Mouse (Mus musculus): ENCODE measurements around the gene Nek6. TPM values are rescaled to one million over a fixed set of nuclear protein-coding genes. Genes with fewer than 3 reads are reported as not detected.

Nek6 gene
- total RNA-seq, 2 experiments from 2014 or later = 26.2 to 29.8 TPM

DNA sequence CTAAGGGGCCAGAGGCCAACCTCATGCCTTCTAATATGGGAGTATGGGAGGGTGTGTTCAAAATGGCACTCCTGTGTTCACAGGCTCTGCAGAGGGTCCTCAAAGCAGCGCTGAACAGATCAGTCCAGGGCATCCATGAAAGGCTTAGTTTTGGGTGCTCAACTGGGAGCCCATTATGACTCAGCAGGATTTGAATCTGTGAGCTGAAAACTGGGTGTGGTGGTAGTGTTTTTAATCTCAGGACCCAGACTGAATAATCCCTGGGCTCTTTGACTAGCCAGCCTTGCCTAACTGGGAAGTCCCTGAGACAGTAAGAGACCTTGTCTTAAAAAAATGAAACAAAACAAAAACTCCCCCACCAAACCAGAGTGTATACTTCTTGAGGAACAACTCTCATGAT is 4.3 kb upstream of the Nek6 start:
- DNase-seq (ENCODE audit: low spot score in 2 of 2) = no peak

DNA sequence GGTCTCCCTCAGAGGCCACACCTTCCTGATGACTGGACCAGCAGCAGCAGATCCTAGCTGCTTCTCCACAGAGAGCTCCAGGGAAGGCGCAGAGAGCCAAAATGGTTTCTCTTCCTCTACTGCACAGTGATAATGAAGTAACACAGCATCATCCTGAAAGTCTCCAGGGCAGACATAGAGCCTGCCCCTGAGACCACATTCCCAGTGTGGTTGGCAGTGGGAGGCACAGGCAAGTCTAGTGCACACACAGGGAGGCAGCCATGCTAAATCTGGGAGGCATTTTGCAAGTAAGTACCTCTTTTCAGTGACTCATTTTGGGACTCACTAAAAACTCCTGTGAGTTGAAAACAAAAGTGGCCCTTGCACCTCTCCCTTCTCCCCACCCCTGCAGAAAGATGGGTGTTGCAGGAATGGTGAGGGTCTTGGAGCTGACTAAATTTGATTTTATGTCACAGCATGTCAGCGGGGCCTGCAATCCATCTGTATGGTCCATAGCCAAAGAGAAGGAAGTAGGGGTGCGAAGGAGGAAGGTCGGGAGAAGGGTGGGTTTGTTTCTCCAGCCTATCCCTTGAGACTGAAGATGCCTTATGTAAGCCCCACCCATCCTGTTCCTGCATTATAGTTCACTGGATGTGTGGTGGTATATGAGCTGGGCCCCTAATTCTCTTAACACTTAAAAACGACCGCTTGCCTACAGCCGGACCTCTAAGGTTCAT is 2.3 kb upstream of the Nek6 start:
- DNase-seq (ENCODE audit: low spot score in 2 of 2) = no peak

DNA sequence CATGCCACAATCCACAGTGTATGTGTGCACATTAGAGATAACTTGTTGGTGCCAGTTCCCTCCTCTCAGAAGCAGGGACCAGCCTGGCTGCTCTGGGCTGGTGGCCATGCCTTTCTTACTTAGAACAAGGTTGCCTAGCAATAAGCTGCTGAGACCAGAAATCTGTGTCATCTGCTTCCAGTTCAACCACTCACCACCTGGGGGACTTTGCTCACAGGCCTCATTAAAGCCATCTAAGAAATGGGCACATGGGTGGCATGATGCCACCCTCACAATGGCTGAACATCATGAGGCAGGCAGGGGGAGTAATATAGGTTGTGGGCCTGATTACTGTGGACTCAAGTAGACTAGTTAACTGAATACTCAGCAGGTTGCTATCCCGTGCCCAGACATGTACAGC is 1.3 kb upstream of the Nek6 start:
- no peak for DNase-seq (ENCODE audit: low spot score in 2 of 2)

DNA sequence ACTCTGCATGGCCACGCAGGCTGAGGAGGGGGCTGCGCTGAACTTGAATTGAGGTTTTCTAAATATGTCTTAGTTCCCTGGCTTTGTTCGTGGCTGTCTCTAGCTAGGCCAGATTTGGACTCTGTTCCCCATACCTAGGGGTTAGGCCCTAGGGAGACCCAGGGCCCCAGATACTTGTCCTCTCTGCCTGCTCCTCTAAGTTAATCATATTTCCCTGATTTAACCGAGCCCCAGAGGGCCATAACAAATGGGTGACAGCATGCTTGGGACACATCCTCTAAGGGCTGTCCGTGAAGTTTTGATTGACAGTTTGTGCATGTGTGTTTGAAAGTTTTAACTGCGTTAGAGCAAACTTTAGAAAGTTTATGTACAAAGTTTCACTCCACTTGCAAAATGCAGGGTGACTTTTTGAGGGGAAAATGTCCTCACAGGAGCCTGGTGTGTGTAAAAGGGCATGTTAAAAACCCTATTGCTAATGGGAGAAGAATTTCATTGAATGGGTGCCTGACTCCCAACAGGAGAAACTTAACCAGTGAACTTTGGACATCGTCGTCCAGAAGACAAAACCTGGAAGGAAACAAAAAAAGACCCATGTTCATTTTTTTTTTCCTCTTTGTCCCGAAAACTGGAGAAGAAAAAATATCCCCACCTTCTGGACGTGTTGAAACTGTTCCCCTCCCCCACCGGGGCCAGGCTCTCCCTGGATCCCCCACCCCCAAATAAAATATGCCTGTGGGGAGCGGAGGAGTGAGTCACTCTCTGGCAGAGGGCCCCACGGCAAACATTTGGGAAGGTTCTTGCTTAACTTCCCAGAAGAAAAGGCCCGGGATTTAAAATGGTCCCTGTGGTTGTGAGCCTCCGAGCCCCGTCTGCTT is 1.1 kb downstream of the Nek6 start:
- no peak for DNase-seq (ENCODE audit: low spot score in 2 of 2)

DNA sequence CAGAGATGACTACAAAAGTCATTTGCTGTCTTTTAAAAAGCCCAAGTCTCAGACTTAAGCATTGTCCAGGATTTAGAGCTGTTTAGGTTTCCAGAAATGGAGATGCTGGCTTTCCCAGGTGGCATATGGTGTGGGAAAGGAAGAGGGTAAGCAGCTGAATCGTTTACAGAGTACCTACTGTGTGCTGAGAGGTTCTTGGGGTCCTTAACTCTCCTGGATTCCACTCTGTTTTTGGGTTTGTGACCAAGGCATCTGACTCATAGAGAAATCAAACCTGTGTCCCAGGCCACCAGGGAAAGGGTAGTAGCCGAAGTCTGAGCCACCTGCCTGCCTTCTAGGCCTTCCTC is 1.7 kb downstream of the Nek6 start:
- DNase-seq (ENCODE audit: low spot score in 2 of 2) = no peak

DNA sequence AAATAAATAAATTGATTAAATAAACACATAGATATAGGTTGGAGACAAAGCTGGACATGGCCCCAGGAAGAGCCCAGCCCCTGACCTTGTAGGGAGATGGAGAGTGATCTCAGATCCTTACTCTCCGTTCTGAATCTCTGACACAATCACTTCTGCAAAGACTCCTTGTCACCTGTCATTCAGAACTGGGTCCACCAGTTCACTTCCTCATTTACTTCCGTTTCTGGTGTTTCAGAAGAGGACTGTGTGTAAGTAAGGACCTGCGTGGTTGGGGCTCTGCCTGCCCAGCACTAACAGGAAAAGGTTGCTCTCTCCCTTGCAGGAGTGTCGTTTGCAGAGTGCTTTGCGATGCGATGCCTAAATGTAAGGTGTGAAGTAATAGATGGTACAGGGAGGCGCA is 3.0 kb downstream of the Nek6 start:
- no peak for DNase-seq (ENCODE audit: low spot score in 2 of 2)

DNA sequence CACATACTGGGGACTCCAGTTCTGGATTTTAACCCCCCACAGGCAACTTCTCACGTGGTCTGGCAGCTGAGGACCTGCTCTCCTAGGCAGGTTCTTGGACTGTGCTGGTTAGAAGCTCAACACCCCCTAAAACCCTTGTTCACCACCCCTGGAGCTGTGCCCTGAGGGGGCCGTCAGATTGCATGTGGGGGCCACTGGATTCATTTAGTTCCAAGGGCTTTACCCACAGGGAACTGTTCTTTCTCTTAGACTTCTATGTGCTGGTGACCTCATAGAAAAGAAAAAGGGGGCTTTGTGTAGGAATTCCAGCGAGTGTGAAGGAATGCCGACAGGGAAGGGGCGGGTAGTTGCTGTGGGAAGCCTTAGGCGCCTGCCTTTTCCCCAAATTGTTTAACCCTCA is 4.0 kb downstream of the Nek6 start:
- DNase-seq (ENCODE audit: low spot score in 2 of 2) = no peak

DNA sequence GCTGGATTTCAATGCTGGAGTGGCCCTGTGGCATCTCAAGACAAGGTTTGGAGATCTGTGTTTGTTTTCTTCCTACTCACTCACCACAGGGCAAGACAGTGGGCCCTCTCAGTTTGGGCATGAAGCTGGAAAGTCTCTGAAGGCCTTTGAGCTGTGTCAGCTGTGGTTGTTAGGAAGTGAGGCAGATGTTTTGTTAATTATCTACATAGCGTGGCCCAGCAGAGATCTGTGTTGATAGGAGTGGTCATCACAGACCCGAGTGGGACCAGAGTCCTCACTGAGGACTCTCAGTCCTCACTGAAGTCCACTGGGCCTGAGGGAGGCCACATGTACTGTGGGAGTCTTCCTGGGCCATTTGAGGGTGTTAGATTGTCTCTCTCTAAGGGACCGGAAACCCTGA is 5.0 kb downstream of the Nek6 start:
- no peak for DNase-seq (ENCODE audit: low spot score in 2 of 2)

DNA sequence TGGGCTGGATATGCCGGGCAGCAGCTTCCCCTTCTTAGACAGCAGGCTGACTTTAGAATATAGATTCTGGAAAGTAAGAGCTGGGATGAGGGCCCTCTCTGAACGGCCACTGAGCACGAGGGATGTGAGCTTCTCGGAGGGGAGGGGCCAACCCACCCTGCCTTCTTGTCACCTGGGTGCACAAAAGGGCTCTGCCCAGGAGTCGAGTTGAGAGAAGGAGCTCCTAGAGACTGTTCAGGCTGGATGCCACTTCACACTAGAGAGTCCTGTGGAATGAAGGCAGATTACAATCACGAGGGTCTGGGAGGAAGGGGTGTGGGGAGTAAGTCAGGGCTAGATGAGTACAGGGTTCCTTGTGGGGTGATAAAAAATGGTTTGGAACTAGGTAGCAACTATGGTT is 5.6 kb downstream of the Nek6 start:
- DNase-seq (ENCODE audit: low spot score in 2 of 2) = no peak

DNA sequence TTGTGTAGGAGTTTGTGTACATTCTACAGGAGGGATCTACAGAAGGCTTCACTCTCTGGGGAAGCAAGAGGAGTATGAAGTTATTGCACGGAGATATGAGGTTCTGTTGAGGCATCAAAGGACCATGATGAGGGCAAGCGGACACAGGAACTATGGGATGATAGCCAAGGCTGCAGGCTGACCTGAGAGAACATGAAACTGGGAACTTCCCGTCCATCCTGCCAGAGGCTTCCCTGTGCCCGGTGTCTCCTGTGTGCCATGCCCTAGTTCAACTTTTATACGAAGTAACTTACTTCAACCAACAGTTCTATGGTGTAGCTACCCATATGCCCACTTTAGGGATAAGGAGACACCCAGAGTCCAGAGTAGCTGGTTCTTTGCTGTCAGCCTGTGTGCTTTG is 7.3 kb downstream of the Nek6 start:
- DNase-seq (ENCODE audit: low spot score in 2 of 2) = no peak

DNA sequence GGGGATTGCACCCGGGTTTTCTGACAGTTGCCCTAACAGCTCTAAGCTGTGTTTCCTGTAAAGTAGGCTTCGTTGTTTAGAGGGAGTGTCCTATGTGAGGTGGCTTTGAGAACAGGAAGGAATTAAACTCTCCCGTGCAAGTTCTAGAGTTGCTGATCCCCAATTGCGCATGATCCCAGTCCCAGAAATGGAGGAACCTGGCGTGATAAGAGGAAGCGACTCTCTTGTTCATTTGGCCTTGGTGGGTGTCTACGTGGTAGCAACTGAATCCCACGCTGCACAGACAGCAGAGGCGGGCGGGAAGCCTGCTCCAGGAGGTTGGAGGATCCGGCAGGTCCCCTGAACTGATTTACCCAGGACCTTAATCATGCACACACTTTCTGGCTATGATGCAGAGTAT is 8.5 kb downstream of the Nek6 start:
- no peak for DNase-seq (ENCODE audit: low spot score in 2 of 2)

DNA sequence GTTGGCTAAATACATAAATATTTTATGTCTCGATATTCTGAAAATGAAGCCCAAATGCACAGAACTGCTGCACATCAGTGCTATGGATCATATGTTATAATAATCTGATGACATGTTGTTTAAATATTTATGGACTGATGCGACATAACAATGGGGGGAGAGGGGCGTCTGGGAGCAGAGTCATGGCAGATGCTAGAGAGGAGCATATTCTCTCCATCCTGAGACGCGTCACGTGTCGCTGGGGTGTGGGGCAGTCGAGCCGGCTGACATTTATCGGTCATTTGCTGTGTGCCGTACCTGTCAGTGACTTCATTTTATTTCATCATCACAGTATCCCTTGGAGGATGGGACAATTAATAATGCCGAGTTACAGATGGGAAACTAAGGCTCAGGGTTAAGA is 10.2 kb downstream of the Nek6 start:
- DNase-seq (ENCODE audit: low spot score in 2 of 2) = no peak

DNA sequence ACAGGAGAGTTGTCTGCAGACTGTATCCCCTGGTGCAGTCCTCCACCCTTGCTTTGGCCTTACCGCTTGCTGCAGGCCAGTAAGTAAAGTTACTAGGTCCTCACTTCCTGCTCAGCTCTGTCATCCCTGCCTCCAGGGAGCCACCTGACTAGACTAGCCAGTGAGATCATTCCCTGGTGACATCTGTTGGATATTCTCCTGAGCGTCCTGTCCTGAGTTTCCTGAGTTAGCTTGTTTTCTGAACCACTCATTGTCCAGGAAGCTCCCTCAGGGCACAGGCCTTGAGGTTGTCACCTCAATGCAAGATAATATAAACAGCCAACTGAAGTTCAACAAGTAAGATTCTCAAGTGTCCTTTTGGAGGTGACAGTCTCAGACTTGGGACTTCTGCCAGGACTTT is 10.9 kb downstream of the Nek6 start:
- no peak for DNase-seq (ENCODE audit: low spot score in 2 of 2)

DNA sequence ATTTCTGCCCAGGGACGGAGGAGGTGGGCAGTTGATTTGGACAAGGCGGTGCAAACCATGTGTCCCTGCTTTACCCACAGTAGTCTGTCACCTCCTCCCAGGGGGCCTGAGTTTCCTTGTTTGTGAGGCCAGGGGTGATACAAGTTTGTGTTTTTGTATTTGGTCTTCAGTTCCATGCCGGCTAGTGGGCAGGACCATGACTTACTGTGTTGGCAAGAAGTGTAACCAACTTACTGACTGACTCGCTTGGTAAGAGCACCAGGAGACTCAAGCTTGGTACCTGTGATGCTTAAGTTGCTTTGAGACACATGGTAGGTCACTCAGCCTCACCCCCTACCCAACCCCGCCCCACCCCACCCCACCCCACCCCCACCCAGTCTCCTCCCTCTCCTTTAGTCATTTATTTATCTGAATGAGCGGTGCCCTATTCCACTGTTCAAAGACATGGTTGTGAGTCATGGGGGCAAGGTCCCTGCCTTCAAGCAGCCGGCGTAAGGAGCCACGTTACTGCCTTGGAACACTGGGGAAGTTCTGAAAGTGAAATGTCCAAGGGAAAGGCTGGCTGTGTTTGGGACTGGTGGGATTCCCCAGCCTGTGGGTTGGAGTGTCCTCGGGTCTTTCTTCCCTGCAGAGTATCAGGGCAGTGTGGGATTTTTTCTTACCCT is 12.5 kb downstream of the Nek6 start:
- DNase-seq (ENCODE audit: low spot score in 2 of 2) = no peak

DNA sequence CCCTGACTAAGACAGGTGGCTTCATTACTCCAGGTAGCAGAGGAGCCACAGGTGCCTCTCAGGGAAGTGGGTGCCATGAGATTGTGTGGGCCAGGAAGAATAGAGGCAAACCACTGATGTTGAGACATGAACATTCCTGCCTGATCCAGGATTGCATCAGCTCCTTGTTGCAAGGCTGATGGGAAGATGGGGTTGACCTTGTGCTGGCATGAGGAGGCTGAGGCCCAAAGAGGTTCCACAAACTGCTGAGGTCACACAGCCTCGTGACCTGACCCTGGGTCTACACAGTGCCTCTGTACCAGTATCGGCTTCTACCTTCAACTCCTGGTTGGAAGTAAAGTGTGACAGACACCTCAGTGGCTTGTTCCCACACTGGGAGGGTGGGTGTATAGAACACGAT is 13.6 kb downstream of the Nek6 start:
- no peak for DNase-seq (ENCODE audit: low spot score in 2 of 2)

DNA sequence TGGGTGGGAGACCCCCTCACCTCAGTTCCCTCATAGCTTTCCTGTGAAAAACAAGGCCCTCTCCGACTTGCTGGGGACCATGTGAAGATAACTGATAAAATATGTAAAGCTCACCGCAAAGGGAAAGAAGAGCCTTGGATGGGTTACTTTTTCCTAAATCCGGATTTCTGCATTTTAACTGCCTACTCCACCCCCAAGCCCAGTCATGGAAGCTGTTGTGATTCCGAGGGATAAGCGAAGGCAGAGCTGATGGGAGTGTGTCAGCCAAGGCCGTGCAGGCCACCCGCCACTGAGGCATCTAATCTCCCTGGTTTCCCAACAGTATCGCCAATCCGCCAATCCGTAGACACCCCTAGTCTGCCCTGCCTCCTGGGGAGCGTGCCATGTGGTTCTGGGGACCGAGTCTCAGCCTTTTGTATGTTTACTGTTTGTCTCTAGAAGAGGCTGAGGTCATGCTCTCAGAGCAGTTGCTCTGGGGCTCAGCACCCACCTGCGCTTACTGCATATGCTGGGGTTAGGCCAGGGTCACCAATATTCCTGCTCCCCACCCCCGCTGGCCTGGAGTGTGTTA is 18.2 kb downstream of the Nek6 start:
- DNase-seq (ENCODE audit: low spot score in 2 of 2) = no peak

DNA sequence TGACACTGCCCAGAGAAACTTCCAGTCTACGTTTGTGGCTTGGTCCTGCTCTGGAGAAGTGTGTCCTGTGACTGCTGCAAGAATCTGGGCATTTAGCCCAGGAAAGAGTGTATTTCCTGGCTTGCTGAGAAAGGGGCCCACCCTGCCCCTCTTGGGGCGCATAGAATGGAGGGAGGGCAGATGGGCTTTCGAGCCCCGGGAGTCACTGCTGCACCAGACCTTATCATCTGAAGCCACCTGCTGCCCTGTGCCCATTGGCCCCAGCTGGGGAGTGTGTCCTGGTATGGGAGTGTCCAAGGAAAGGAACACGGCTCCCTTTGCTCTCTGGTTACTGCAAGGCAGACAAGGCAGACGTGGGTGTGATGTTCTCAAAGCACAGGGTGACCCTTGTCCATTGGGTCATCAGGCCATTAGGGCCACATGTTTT is 19.5 kb downstream of the Nek6 start:
- DNase-seq (ENCODE audit: low spot score in 2 of 2) = no peak

DNA sequence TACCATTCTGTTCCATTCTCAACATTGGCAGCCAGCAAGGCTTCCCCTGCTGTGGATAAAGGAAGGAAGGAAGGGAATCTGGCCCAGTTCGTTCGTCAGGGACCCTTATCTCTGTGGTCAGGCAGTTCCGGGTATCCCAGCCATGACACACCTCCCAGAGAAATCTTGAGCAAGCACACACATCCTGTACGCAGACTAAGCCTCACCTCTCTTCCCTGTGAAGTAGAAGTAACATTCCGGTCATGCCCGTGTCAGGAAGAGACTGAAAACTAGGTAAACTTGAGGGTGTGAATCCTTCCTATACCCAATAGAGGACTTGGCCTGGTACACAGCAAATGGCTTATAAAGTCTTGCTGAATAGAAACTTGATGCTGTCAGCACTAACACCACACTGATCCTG is 21.9 kb downstream of the Nek6 start:
- DNase-seq (ENCODE audit: low spot score in 2 of 2) = no peak

DNA sequence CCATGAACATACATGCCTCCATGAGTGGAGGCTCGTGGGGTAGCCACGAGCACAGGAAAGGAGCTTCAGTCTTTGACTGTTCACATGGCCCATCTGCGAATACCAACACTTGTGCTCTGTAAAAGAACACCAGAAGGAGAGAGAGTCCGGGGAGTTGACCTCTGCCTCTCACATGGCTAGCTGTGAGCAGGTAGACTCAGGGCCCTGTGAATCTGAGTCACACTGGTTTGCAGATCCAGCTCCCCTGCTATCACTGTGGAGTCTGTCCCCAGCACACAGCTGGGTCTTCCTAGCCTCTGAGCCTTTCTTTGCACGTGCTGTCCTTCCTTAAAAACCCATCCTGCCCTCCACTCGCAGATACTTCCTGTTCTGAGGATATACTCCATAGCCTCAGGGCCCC is 22.3 kb downstream of the Nek6 start:
- no peak for DNase-seq (ENCODE audit: low spot score in 2 of 2)

DNA sequence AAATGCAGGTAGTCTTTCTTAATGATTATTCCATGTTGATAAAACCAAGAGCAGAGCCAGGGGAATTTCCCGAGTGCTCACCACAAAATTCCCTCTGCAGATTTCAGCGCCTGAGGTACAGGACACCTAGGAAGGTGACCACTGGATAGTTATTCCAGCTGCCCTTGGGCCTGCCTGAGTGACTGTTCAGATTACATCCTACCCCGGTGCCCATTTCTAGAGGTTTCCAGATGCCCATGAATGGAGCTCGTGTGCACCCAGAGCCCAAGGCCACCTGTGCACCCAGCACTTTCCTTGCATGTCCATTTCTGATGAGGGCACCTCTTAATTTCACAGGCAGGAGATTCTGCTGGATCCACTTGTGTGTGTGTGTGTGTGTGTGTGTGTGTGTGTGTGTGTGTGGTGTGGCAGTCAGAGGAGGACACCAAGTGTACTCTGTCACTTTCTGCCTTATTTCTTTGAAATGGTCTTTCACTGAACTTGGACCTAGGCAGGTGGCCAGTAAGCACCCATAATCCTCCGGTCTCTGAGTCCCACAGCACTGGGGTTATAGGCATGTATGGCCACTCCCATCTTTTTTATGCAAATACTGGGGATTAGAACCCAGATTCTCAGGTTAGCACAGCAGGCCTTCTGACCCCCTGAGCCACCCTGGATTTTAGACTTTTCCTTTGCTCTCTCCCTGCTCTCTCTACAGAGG is 22.9 kb downstream of the Nek6 start:
- no peak for DNase-seq (ENCODE audit: low spot score in 2 of 2)

DNA sequence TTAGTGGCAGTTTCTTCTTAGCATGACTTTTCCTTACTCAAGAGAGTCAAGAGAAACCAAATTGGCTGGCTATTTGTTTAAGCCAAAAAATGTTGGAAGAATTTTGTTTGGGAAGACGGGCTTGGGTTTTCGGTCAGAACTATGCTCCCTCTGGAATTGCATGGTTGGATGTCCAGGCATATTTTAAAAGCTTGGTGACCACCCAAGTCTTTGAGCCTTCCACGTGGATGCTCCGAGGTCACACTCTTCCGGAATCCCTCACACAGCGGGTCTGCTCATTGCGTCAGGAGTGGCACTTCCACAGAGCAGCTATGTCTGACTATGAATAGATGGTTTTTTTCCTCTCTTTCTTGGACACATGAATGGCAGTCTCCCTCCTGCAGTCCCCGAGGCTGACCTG is 23.6 kb downstream of the Nek6 start:
- no peak for DNase-seq (ENCODE audit: low spot score in 2 of 2)
